Mouse (Mus musculus) G1E (cell line): ENCODE measurements around the gene Gxylt1.

ENCODE experiments used
- CTCF ChIP-seq: IDR thresholded peaks from 2 replicates; pipeline ENCODE4 v1.5.1; 2012; ENCODE audit warnings: low read depth, low read length, inconsistent platforms, mixed read lengths
- GATA1 ChIP-seq: IDR thresholded peaks from 2 replicates; pipeline ENCODE4 v1.6.1; 2012; ENCODE audit warnings: borderline replicate concordance, low read length, inconsistent platforms, mixed read lengths
- POLR2AphosphoS5 ChIP-seq: IDR thresholded peaks from 2 replicates; pipeline ENCODE4 v1.6.1; 2012; ENCODE audit warnings: low read depth, low read length, inconsistent platforms; ENCODE audit not compliant: insufficient replicate concordance

- TF ChIP-seq CTCF (no peak), GATA1 (no peak), POLR2AphosphoS5 (no peak)
Observed at GRCm38 (mm10) chr15:93294483-93294882, 19.5 kb upstream of the Gxylt1 start.
